Mouse (Mus musculus) erythroblast, embryonic 14.5 days (primary cell): ENCODE measurements around the gene Btnl10.

Source experiments
- GATA1 ChIP-seq: IDR thresholded peaks from 2 replicates; pipeline ENCODE4 v1.6.1; 2012; ENCODE audit warnings: low read length, inconsistent platforms, mixed read lengths
- TAL1 ChIP-seq: IDR thresholded peaks from 3 replicates; pipeline ENCODE4 v1.6.1; 2012; ENCODE audit warnings: low read length, inconsistent platforms, mixed read lengths

DNA sequence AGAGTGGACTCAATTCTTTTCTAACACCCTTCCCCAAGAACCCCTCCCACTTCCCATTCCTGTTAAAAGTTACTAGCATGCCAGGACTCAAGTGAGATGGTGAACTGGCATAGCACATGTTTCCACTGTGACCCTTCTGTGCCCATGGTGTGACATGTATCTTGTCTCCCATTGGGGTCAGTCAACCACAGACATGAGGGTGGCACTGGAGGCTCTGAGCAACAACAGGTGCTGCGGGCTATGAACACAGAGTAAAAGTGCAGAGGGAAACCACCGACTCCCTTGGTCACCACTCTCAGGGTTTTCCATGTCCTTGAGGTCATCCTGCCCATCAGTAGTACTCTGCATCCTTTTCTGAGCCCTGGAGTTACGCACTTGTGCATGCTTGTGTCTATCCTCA is 54.1 kb downstream of the Btnl10 start:
- TF ChIP-seq TAL1 (no peak), GATA1 (no peak)
